Mouse (Mus musculus) heart, embryonic 15.5 days (tissue): ENCODE data around the gene Gm10521. TPM values are rescaled to one million over a fixed set of nuclear protein-coding genes. Genes with fewer than 3 reads are reported as not detected.
"Not testable (repeated sequence)": the region's sequence is repeated elsewhere in the genome, so short reads cannot be mapped to it uniquely, and the experiment has no call there.

Experiments
- ATAC-seq: fragments of 200-750 bp; cut with Nextera tagmentation; replicated peaks from 2 replicates; pipeline ENCODE4 v1.8.0; 2017; ENCODE audit warnings: low read depth, moderate TSS enrichment; ENCODE audit not compliant: insufficient number of reproducible peaks, insufficient read depth, low FRiP score
- H3K27ac ChIP-seq: fragments of 300-500 bp; sonication (generic); 2 replicates; pipeline ENCODE4 v1.5.1; 2015; ENCODE audit warnings: mild to moderate bottlenecking, inconsistent platforms
- H3K27me3 ChIP-seq: fragments of 300-500 bp; sonication (generic); 2 replicates; pipeline ENCODE4 v1.6.1; 2015; ENCODE audit warnings: inconsistent platforms
- H3K36me3 ChIP-seq: fragments of 300-500 bp; sonication (generic); 2 replicates; pipeline ENCODE4 v1.6.1; 2015; ENCODE audit warnings: mild to moderate bottlenecking, inconsistent platforms
- H3K4me1 ChIP-seq: fragments of 300-500 bp; sonication (generic); replicated peaks from 2 replicates; pipeline ENCODE4 v1.6.1; 2015; ENCODE audit warnings: inconsistent platforms
- H3K4me2 ChIP-seq: fragments of 300-500 bp; sonication (generic); 2 replicates; pipeline ENCODE4 v1.6.1; 2015; ENCODE audit warnings: inconsistent platforms, mild to moderate bottlenecking, moderate library complexity
- H3K4me3 ChIP-seq: fragments of 300-500 bp; sonication (generic); 2 replicates; pipeline ENCODE4 v1.5.1; 2015; ENCODE audit warnings: mild to moderate bottlenecking, inconsistent platforms
- H3K9ac ChIP-seq: fragments of 300-500 bp; sonication (generic); 2 replicates; pipeline ENCODE4 v1.6.1; 2015; ENCODE audit warnings: mild to moderate bottlenecking, inconsistent platforms
- H3K9me3 ChIP-seq: fragments of 300-500 bp; sonication (generic); replicated peaks from 2 replicates; pipeline ENCODE4 v1.6.1; 2016; ENCODE audit warnings: inconsistent platforms
- WGBS: fragments of 180-500 bp; shearing (Covaris S2); methylation state at CpG from one replicate; pipeline ENCODE4 v1.1.7; 2015; ENCODE audit warnings: mixed read lengths; 5-methylcytosine and 5-hydroxymethylcytosine counted together
- polyA plus RNA-seq: library from polyadenylated mRNA; unstranded; fragments of >200 nt; fragmentation: Nextera tagmentation; extraction: Ambion mirVana; gene quantifications from 2 replicates; pipeline ENCODE4 v1.2.1, GENCODE M21; 2015

The Gm10521 gene
- not detected in 2 replicates for polyA plus RNA-seq

GRCm38 (mm10) chr1:171895364-171895763, at the start of gene Gm10521:
Gm10521 (plus strand) TSS chr1:171895664.
- not testable (repeated sequence) for H3K4me2 ChIP-seq, ATAC-seq, H3K4me1 ChIP-seq, H3K9me3 ChIP-seq, H3K36me3 ChIP-seq, H3K27me3 ChIP-seq, H3K27ac ChIP-seq, H3K4me3 ChIP-seq, H3K9ac ChIP-seq
- 84% methylated on average over 5 of the region's 5 CpGs for WGBS

GRCm38 (mm10) chr1:171848201-171848600, 47.3 kb upstream of the Gm10521 start:
- H3K9ac ChIP-seq, result no peak overlapping the region
- H3K4me2 ChIP-seq, result no peak overlapping the region
- H3K27me3 ChIP-seq, result no peaks in the 10 kb centered on the region
- no peaks in the 10 kb centered on the region for H3K36me3 ChIP-seq
- no peak overlapping the region for H3K27ac ChIP-seq
- no peak overlapping the region for H3K4me3 ChIP-seq
- H3K9me3 ChIP-seq, result no peaks in the 10 kb centered on the region
- ATAC-seq, result no peak
- no peaks in the 10 kb centered on the region for H3K4me1 ChIP-seq

- H3K4me2 ChIP-seq, result no peak overlapping the region
- WGBS, result 76% methylated on average over 4 of the region's 4 CpGs
- H3K4me1 ChIP-seq, result no peaks in the 10 kb centered on the region
- no peak for ATAC-seq
- no peak overlapping the region for H3K27ac ChIP-seq
- H3K4me3 ChIP-seq, result no peak overlapping the region
- no peaks in the 10 kb centered on the region for H3K9me3 ChIP-seq
- no peaks in the 10 kb centered on the region for H3K36me3 ChIP-seq
- H3K9ac ChIP-seq, result no peak overlapping the region
- H3K27me3 ChIP-seq, result no peaks in the 10 kb centered on the region
Measured at GRCm38 (mm10) chr1:171848757-171849156, 46.7 kb upstream of the Gm10521 start.

GRCm38 (mm10) chr1:171849454-171849853, 46.0 kb upstream of the Gm10521 start:
- Histone ChIP-seq H3K9me3 (no peaks in the 10 kb centered on the region), H3K36me3 (no peaks in the 10 kb centered on the region), H3K9ac (no peak overlapping the region), H3K4me3 (no peak overlapping the region), H3K4me1 (no peaks in the 10 kb centered on the region), H3K4me2 (no peak overlapping the region), H3K27ac (no peak overlapping the region), H3K27me3 (no peaks in the 10 kb centered on the region)
- no peak for ATAC-seq
- 74% methylated on average over 5 of the region's 5 CpGs for WGBS

- Histone ChIP-seq H3K9me3 (no peaks in the 10 kb centered on the region), H3K4me3 (no peak overlapping the region), H3K9ac (no peak overlapping the region), H3K36me3 (no peaks in the 10 kb centered on the region), H3K4me1 (no peaks in the 10 kb centered on the region), H3K27ac (no peak overlapping the region), H3K27me3 (no peaks in the 10 kb centered on the region), H3K4me2 (no peak overlapping the region)
- 60% methylated on average over 4 of the region's 4 CpGs for WGBS
- ATAC-seq, result no peak
Measured at GRCm38 (mm10) chr1:171865467-171865866, 30.0 kb upstream of the Gm10521 start.

- WGBS, result 74% methylated on average over 1 of the region's 1 CpGs
- H3K9me3 ChIP-seq, result no peaks in the 10 kb centered on the region
- no peak overlapping the region for H3K27ac ChIP-seq
- H3K9ac ChIP-seq, result no peak overlapping the region
- no peaks in the 10 kb centered on the region for H3K27me3 ChIP-seq
- H3K4me2 ChIP-seq, result no peak overlapping the region
- no peaks in the 10 kb centered on the region for H3K4me1 ChIP-seq
- no peak for ATAC-seq
- no peak overlapping the region for H3K4me3 ChIP-seq
- no peaks in the 10 kb centered on the region for H3K36me3 ChIP-seq
Measured at GRCm38 (mm10) chr1:171886989-171887388, 8.5 kb upstream of the Gm10521 start.

GRCm38 (mm10) chr1:171904011-171904410, 8.5 kb downstream of the Gm10521 start:
- H3K4me3 ChIP-seq, result no peak overlapping the region
- no peaks in the 10 kb centered on the region for H3K4me1 ChIP-seq
- H3K36me3 ChIP-seq, result no peaks in the 10 kb centered on the region
- H3K27me3 ChIP-seq, result no peaks in the 10 kb centered on the region
- H3K27ac ChIP-seq, result no peak overlapping the region
- H3K4me2 ChIP-seq, result no peak overlapping the region
- H3K9me3 ChIP-seq, result no peaks in the 10 kb centered on the region
- 73% methylated on average over 1 of the region's 1 CpGs for WGBS
- ATAC-seq, result no peak
- H3K9ac ChIP-seq, result no peak overlapping the region

DNA sequence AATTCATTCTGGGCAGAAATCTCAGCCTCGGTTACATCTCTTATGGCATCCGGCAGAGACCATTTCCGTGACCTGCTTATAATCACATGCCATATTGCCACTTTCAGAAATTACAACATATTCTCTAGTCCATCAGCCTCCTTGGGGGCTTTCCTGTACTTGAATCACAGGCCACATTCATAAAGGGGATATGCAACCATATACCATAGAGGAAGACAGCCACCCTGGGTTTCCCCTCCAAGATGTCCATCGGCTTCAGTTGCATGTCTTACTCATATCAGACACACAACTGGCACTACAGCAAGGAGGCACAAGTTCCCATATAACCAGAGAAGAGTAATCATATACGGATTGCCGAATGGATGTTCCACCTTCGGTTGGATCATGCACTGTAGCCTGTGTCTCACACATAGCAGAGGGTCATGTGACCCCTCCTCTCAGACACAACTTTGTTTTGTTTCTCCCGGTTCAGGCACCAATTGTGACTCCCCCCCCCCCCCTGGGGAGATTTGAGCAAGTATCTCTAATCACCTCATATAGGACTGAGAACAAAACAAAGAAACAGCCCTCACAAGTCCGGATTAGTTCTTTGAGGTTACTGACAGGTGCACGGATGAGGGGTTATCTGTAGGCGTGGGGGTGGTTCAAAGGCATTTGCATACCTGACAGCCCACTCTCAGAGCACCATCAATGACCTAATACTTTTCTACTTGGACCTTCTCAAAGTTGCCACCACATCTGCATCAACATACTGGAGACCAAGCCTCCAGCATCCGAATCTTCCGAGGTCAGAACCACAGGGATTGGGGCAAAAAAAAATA, 20.4 kb downstream of the Gm10521 start:
- Histone ChIP-seq H3K9me3 (no peaks in the 10 kb centered on the region), H3K36me3 (no peaks in the 10 kb centered on the region), H3K9ac (no peak overlapping the region), H3K4me3 (no peak overlapping the region), H3K4me2 (no peak overlapping the region), H3K27me3 (no peaks in the 10 kb centered on the region), H3K4me1 (no peaks in the 10 kb centered on the region), H3K27ac (no peak overlapping the region)
- 77% methylated on average over 13 of the region's 13 CpGs for WGBS
- no peak for ATAC-seq

GRCm38 (mm10) chr1:171917305-171918039, 22.0 kb downstream of the Gm10521 start, which contains the start of gene Slamf6:
Slamf6 (plus strand) TSS chr1:171917515.
- 53% methylated on average over 14 of the region's 14 CpGs for WGBS
- peak within 1 kb of the TSS; percentile 22; the same call in 1 of the 2 replicates for H3K4me3 ChIP-seq
- H3K9me3 ChIP-seq, result no peaks in the 10 kb centered on the region
- H3K4me2 ChIP-seq, result peak within 1 kb of the TSS; percentile 30
- H3K9ac ChIP-seq, result no peak within 1 kb of the TSS
- no peak within 1 kb of the TSS for H3K27ac ChIP-seq
- no peaks in the 10 kb centered on the region for H3K4me1 ChIP-seq
- no peaks in the 10 kb centered on the region for H3K36me3 ChIP-seq
- ATAC-seq, result no peak
- no peaks in the 10 kb centered on the region for H3K27me3 ChIP-seq

- Histone ChIP-seq H3K4me1 (no peaks in the 10 kb centered on the region), H3K36me3 (no peaks in the 10 kb centered on the region), H3K9me3 (no peaks in the 10 kb centered on the region), H3K4me3 (peak overlapping the region; percentile 22; the same call in 1 of the 2 replicates), H3K27ac (no peak overlapping the region), H3K9ac (no peak overlapping the region), H3K27me3 (no peaks in the 10 kb centered on the region), H3K4me2 (peak overlapping the region; percentile 30)
- WGBS, result 64% methylated on average over 12 of the region's 12 CpGs
- no peak for ATAC-seq
Measured at GRCm38 (mm10) chr1:171918136-171918920, 22.9 kb downstream of the Gm10521 start.

DNA sequence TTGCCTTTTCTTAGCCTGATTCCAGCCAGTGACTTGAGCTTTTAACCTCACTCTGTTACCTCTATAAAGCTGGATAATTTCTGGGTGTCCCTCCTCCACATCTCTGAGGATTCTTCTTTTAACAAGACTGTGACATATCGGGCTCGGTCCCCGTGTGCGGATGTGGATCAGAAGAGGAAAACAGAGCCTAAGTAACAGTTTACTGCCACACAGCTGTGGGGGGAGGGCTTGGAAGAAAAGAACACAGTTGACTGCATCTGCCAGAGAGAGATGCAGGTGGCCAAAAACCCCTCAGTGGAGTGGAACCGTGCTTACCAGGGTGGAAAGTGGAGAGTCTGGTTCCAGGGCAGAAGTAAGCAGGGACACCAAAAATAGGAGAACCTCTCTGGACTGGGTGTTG, 23.7 kb downstream of the Gm10521 start:
- Histone ChIP-seq H3K9ac (no peak overlapping the region), H3K4me3 (no peak overlapping the region), H3K4me2 (no peak overlapping the region), H3K27me3 (no peaks in the 10 kb centered on the region), H3K4me1 (no peaks in the 10 kb centered on the region), H3K27ac (no peak overlapping the region), H3K36me3 (no peaks in the 10 kb centered on the region), H3K9me3 (no peaks in the 10 kb centered on the region)
- ATAC-seq, result no peak
- 77% methylated on average over 5 of the region's 5 CpGs for WGBS
